Mouse (Mus musculus): ENCODE measurements at regions not wholly inside any gene's neighbourhood (a gene's known extent, or its start where the extent isn't known, plus 50 kb on each side); places are given as distances from the start of the nearest gene placed in this dataset.

- no peak for TF ChIP-seq TCF12 (IDR thresholded peaks at IDR 0.05; ENCODE audit: low read depth, low read length)
- TF ChIP-seq CTCF (conservative IDR thresholded peaks at IDR 0.05 in 1 of 2, IDR thresholded peaks at IDR 0.05 in 1 of 2; ENCODE audit: low read depth in 2 of 2, low read length in 2 of 2) = no peak
- no peak for TF ChIP-seq ETS1 (conservative IDR thresholded peaks at IDR 0.05; ENCODE audit: low read depth, low read length)
- no peak for TF ChIP-seq RCOR1 (conservative IDR thresholded peaks at IDR 0.05; ENCODE audit: low read depth, low read length)
- no peak for TF ChIP-seq MAZ (IDR thresholded peaks at IDR 0.05; ENCODE audit: low read depth, low read length)
Measured at GRCm38 (mm10) chr13:70282731-70283130, 354.7 kb downstream of the Ice1 start.
